Mouse (Mus musculus) midbrain, postnatal 0 days (tissue): ENCODE results near the gene Irs1. TPM values are rescaled to one million over a fixed set of nuclear protein-coding genes. Genes with fewer than 3 reads are reported as not detected.

Experiments
- ATAC-seq: fragments of 200-750 bp; cut with Nextera tagmentation; 2 replicates; pipeline ENCODE4 v1.8.0; 2017; ENCODE audit warnings: moderate number of reproducible peaks, mild to moderate bottlenecking, moderate TSS enrichment, moderate library complexity; ENCODE audit not compliant: low FRiP score
- DNase-seq: peaks from one replicate; pipeline ENCODE4 v3.0.0-alpha.2; 2015; ENCODE audit warnings: low spot score
- H3K27ac ChIP-seq: fragments of 300-500 bp; sonication (generic); 2 replicates; pipeline ENCODE4 v1.5.1; 2014; ENCODE audit warnings: low read depth, mild to moderate bottlenecking, low read length, mixed read lengths
- H3K27me3 ChIP-seq: fragments of 300-500 bp; sonication (generic); 2 replicates; pipeline ENCODE4 v1.6.1; 2014; ENCODE audit warnings: low read length, control low read depth, mixed read lengths; ENCODE audit not compliant: insufficient read depth
- H3K36me3 ChIP-seq: fragments of 300-500 bp; sonication (generic); 2 replicates; pipeline ENCODE4 v1.6.1; 2014; ENCODE audit warnings: low read length, control low read depth, mixed read lengths; ENCODE audit not compliant: insufficient read depth
- H3K4me1 ChIP-seq: fragments of 300-500 bp; sonication (generic); 2 replicates; pipeline ENCODE4 v1.6.1; 2014; ENCODE audit warnings: mild to moderate bottlenecking, control low read depth, antibody characterized with exemption, low read length, mixed read lengths; ENCODE audit not compliant: insufficient read depth
- H3K4me2 ChIP-seq: fragments of 300-500 bp; sonication (generic); 2 replicates; pipeline ENCODE4 v1.6.1; 2014; ENCODE audit warnings: low read depth, mild to moderate bottlenecking, low read length, mixed read lengths; ENCODE audit not compliant: poor library complexity, severe bottlenecking
- H3K4me3 ChIP-seq: fragments of 300-500 bp; sonication (generic); 2 replicates; pipeline ENCODE4 v1.5.1; 2014; ENCODE audit warnings: low read depth, mild to moderate bottlenecking, low read length, moderate library complexity
- H3K9ac ChIP-seq: fragments of 300-500 bp; sonication (generic); replicated peaks from 2 replicates; pipeline ENCODE4 v1.6.1; 2014; ENCODE audit warnings: mild to moderate bottlenecking, low read length, moderate library complexity, mixed read lengths; ENCODE audit not compliant: poor library complexity, severe bottlenecking
- H3K9me3 ChIP-seq: fragments of 300-500 bp; sonication (generic); 2 replicates; pipeline ENCODE4 v1.6.1; 2016; ENCODE audit warnings: low read length, control low read depth
- CTCF ChIP-seq: IDR thresholded peaks from 2 replicates; pipeline ENCODE4 v1.5.1; 2016; ENCODE audit warnings: antibody characterized with exemption, mild to moderate bottlenecking
- WGBS: fragments of 180-500 bp; shearing (Covaris S2); extraction: QIAGEN DNeasy Blood & Tissue Kit; methylation state at CpG from one replicate; pipeline ENCODE4 v1.1.7; 2014; 5-methylcytosine and 5-hydroxymethylcytosine counted together
- polyA plus RNA-seq: library from polyadenylated mRNA; unstranded; fragments of >200 nt; fragmentation: Nextera tagmentation; extraction: Ambion mirVana; gene quantifications from 2 replicates; pipeline ENCODE4 v1.2.1, GENCODE M21; 2015
- total RNA-seq: library from RNA; depleted of rRNA; stranded (reverse); fragments of >200 nt; gene quantifications from 2 replicates; pipeline ENCODE4 v1.2.3, GENCODE M21; 2014

Irs1 gene
- total and polyA plus RNA-seq, 2 experiments from 2014 or later: 5.0 to 61.2 TPM

- DNase-seq: peak; percentile 38
- Histone ChIP-seq H3K4me3 (no peak overlapping the region), H3K9ac (no peak overlapping the region), H3K9me3 (no peaks in the 10 kb centered on the region), H3K27me3 (no peaks in the 10 kb centered on the region), H3K36me3 (no peaks in the 10 kb centered on the region), H3K4me1 (no peaks in the 10 kb centered on the region), H3K27ac (no peak overlapping the region), H3K4me2 (no peak overlapping the region)
- ATAC-seq: no peak
- 26% methylated on average over 4 of the region's 4 CpGs for WGBS
- no peak for TF ChIP-seq CTCF
Measured at GRCm38 (mm10) chr1:82324131-82324785, 33.0 kb upstream of the Irs1 start.

- no peaks in the 10 kb centered on the region for H3K36me3 ChIP-seq
- DNase-seq (peak; percentile 6), ATAC-seq (no peak)
- WGBS: 84% methylated on average over 1 of the region's 1 CpGs
- H3K9me3 ChIP-seq: no peaks in the 10 kb centered on the region
- no peak overlapping the region for H3K27ac ChIP-seq
- H3K4me1 ChIP-seq: 0 out of 2 replicates have a peak, but pooled peaks cover 5% of the 10 kb centered on the region
- no peak for TF ChIP-seq CTCF
- no peak overlapping the region for H3K9ac ChIP-seq
- H3K4me3 ChIP-seq: no peak overlapping the region
- no peak overlapping the region for H3K4me2 ChIP-seq
- no peaks in the 10 kb centered on the region for H3K27me3 ChIP-seq
Measured at GRCm38 (mm10) chr1:82321441-82321840, 30.2 kb upstream of the Irs1 start.

- 58% methylated on average over 10 of the region's 10 CpGs for WGBS
- no peak overlapping the region for H3K4me3 ChIP-seq
Measured at GRCm38 (mm10) chr1:82320864-82321263, 29.6 kb upstream of the Irs1 start.

GRCm38 (mm10) chr1:82320456-82320855, 29.2 kb upstream of the Irs1 start:
- Histone ChIP-seq H3K4me1 (0 out of 2 replicates have a peak, but pooled peaks cover 5% of the 10 kb centered on the region), H3K36me3 (no peaks in the 10 kb centered on the region), H3K4me2 (no peak overlapping the region), H3K27me3 (no peaks in the 10 kb centered on the region), H3K4me3 (no peak overlapping the region), H3K27ac (no peak overlapping the region), H3K9me3 (no peaks in the 10 kb centered on the region), H3K9ac (no peak overlapping the region)
- WGBS: 51% methylated on average over 6 of the region's 6 CpGs
- DNase-seq (peak; percentile 37), ATAC-seq (no peak)
- no peak for TF ChIP-seq CTCF

More at GRCm38 (mm10) chr1:82320864-82321263, 29.6 kb upstream of the Irs1 start:
- no peak for TF ChIP-seq CTCF
- no peaks in the 10 kb centered on the region for H3K27me3 ChIP-seq
- no peak overlapping the region for H3K27ac ChIP-seq
- no peak for ATAC-seq
- H3K9me3 ChIP-seq: no peaks in the 10 kb centered on the region
- 0 out of 2 replicates have a peak, but pooled peaks cover 5% of the 10 kb centered on the region for H3K4me1 ChIP-seq
- no peak for DNase-seq
- no peaks in the 10 kb centered on the region for H3K36me3 ChIP-seq
- H3K9ac ChIP-seq: no peak overlapping the region
- no peak overlapping the region for H3K4me2 ChIP-seq

- Histone ChIP-seq H3K36me3 (no peaks in the 10 kb centered on the region), H3K4me2 (peak overlapping the region; percentile 68), H3K27me3 (no peaks in the 10 kb centered on the region), H3K27ac (peak overlapping the region; percentile 96), H3K4me3 (peak overlapping the region; percentile 67), H3K9me3 (no peaks in the 10 kb centered on the region), H3K4me1 (0 out of 2 replicates have a peak, but pooled peaks cover 5% of the 10 kb centered on the region), H3K9ac (peak overlapping the region; percentile 87)
- WGBS: under 1% methylated on average over 24 of the region's 26 CpGs
- ATAC-seq (peak; percentile 59; the same call in 1 of the 2 replicates), DNase-seq (no peak)
- TF ChIP-seq CTCF: no peak
Measured at GRCm38 (mm10) chr1:82316746-82317126, 25.5 kb upstream of the Irs1 start.

GRCm38 (mm10) chr1:82316111-82316745, 25.0 kb upstream of the Irs1 start, which contains the start of gene Rhbdd1:
Rhbdd1 (plus strand) TSS chr1:82316452.
- no peaks in the 10 kb centered on the region for H3K36me3 ChIP-seq
- H3K9ac ChIP-seq: peak within 1 kb of the TSS; percentile 87
- peak within 1 kb of the TSS; percentile 68 for H3K4me2 ChIP-seq
- H3K9me3 ChIP-seq: no peaks in the 10 kb centered on the region
- no peaks in the 10 kb centered on the region for H3K27me3 ChIP-seq
- peak within 1 kb of the TSS; percentile 96 for H3K27ac ChIP-seq
- ATAC-seq: peak; percentile 99
- DNase-seq: peak; percentile 99
- 0 out of 2 replicates have a peak, but pooled peaks cover 5% of the 10 kb centered on the region for H3K4me1 ChIP-seq
- no peak for TF ChIP-seq CTCF
- H3K4me3 ChIP-seq: peak within 1 kb of the TSS; percentile 67
- WGBS: 4% methylated on average over 47 of the region's 47 CpGs
